Mouse (Mus musculus) heart, adult 9 months (tissue): Measurements from ENCODE around the gene Olfr148.

ENCODE experiments used
- DNase-seq, 2 experiments: peaks; one replicate each; pipeline ENCODE4 v3.0.0; 2022; ENCODE audit warnings: low spot score in 2 of 2

Gene Olfr148

DNA sequence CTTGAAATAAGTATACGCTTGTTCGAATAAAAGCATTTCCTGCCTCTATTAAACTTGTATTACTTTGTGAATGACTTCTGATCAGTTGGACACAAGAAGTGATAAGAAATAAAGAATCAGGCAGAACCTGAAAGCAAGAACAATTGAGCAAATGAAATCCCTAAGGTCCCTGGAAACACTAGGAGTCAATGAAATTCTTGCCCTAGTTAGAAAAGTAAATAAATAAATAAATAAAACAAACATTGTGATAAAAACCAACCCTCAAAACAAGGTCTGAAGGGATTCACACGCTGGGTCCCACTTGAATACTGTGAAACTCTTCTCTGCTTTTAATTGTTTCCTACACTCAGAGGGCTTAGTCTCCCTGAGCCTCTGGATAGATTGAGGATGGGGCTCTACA lies at the start of gene Olfr148:
Olfr148 (plus strand) TSS at position 301 of the 400 bp plus-strand sequence.
- DNase-seq, result no peak

DNA sequence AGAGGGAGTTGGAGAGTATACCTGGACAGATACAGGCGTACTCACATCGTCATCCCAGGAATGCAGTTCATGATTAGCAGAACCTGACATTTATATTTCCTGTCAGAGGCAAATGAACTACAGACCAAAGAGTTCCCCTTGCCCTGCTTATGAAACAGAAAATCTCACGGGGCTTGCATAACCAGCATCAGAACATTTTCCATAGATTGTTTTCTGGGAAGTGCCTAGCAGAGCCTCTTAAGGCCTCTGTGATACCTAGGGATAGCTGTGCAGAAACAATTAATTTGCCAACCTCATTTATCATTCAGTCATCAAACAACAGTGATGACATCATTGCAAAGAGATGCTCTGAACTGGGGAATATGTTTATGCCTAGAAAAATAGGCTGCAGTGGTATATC lies 35.0 kb upstream of the Olfr148 start, which contains the start of gene Olfr959:
Olfr959 (minus strand) TSS at position 101 of the 400 bp plus-strand sequence.
- DNase-seq, result no peak

DNA sequence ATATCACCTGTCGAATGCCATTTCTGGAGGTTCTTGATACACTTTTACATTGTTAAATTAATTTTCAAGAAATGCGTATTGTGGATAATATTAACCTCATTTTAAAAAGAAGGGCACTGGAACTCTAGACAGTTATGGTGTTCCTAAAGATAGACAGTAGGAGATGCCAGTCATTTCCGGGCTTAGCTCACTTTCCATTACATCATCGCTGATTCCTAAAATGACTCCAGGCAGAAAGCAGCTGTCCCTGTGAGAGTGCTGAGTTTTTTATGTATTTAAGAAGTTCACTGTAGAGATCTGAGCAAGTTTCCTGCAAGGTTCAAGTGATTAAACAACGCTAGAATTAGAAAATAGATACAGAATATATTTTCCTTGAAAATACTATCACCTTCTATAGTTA lies 33.4 kb upstream of the Olfr148 start:
- DNase-seq, result peak in 1 of 2 experiments; percentile 3

DNA sequence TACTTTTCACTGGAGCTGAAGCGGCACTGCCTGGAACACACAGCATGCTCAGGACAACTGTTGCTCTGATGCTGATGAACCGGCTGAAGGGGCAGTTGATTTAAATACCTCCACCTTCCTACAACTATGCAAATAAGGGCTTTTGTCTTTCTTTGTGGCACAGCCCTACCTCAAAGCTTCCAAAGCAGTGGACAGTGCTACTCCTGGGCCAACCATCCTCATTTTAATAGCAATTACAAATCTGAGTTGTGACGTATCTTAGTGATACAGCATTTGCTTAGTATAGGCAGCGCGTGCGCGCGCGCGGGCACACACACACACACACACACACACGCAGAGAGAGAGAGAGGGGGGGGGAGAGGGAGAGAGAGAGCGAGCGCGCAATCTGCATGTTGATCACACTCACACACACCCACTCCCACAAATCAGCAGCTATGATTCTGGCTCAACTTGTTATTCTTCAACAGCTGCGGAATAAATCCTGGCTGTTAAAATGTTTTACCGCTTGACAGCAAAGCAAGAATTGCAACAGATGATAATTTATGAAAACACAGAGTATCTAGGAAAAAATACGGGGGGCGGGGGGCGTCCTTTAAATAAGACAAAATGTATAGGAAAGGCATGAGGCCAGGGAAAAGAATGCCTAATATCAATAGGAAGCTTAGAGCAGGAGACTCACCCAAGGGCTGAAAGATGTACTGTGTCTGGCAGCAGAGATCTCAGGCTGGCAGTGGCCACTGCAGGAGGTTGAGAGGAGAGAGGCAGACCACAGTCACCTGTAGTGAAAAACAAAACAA lies 7.7 kb upstream of the Olfr148 start:
- no peak for DNase-seq

DNA sequence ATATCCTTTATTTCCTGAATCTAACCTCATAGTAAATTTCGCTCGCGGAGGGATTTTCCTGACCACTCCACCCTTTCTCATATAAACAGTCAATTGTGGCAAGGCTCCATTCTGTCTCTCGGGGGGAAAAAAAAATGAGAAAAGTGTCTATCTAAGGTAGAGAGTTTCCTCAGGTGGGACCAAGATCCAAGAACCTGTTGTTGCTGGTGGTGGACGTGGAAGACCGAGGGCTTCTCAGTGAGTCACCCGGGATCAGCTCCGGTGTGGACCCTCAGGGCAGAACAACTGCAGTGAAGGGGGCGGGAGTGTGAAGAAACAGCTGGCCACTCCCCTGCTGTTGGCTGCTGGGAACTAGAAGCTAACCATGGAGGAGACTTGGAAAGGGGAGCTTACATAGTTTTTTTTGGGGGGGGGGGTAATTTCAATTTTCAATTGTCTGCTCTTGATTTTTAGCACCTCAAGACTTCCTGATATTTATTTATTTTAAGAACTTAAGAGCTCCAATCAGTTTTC lies 7.1 kb upstream of the Olfr148 start:
- peak in 1 of 2 experiments; percentile 2 for DNase-seq

DNA sequence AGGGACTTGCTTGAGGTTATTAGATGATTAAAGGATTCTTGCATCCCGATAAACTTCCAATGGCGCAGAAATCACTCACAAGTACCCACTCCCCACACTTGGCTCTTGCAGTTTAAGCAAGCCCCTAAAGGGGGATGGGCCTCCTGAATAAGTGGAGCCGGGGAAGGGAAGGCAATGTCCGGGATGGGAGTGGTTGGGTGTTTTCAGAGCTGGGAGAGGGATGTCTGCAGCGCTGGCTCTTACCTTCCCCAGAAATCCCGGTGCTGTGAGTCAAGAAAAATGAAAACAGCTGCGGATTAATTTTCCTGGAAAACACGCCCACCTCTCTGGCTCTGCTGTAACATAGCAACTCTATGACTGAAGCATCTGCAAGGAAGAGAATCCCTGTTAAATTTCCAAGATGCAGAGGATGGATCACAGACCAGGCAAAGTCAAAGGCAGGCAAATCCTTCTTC lies 6.4 kb upstream of the Olfr148 start, which contains the start of gene AW551984:
AW551984 (minus strand) TSS at position 405 of the 455 bp plus-strand sequence.
- no peak for DNase-seq

DNA sequence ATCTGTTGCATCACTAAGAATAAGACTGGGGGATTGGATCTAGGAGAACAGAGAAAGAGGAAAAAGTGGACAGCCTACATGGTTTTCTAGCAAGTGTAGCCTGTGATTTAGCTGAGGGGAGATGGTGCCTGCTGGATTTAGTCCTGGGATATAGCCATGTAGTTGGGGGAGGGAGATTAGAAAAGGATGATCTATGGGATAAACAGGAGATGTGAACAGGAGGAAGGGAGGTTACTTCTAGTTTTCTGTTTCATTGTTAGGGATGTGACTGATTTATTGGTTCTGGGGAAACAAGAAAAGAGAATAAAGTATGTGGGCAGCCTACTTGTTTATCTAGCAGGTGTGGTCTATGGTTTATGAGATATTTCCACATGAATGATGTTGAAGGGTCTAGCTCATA lies 2.0 kb upstream of the Olfr148 start:
- DNase-seq, result no peak

DNA sequence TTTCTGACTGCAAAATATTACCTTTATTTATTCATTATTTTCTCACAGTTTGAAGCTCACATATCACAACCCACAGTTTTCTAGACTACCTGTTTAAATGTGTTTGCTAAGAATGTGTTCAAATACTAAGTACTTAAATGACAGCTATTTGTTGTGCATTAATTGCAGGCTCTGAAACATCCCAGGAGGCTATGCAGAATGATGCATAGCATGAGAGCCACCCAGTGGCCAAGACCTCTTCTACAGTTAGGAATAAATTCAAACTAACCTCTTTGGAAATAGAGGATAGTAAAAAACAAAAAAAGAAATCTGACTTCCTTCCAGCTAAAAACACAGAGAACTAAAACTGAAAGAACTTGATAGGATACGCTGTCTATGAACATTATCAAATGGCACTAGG lies 1.5 kb downstream of the Olfr148 start:
- DNase-seq, result no peak

DNA sequence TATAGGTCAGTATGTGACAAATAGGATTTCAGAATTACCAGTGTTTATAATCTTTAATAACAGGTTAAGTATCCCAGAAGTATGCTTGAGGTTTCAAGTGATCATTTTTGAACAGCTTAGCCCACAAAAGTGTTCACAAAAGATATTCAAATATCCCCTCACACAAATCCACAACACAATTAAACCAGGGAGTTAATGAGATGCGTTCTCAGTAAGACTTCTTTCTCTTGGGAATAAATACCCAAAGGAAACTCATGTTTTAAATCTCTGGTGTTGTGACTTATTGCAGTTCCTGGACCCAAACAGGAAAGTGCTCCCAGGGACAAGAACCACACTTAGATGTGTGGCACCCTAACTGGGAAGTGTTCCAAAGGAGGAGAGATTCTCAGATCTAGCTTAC lies 10.6 kb downstream of the Olfr148 start, which contains the start of gene Olfr960:
Olfr960 (plus strand) TSS at position 301 of the 400 bp plus-strand sequence.
- no peak for DNase-seq

DNA sequence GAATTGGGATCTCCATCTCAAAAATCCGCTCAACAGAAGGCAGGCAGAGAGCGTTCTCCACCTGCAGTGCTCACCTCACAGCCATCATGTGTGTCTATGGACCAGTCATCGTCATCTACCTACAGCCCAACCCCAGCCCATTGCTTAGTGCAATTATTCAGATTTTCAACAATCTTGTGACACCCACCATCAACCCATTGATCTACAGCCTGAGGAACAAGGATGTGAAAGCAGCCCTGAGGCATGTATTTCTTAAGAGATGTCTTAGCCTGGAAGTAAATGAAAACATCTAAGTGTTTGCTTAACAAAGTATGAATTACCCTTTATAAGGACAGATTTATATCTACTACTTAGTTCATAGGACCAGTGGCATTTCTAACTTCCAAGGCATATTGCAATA lies 13.3 kb downstream of the Olfr148 start:
- DNase-seq, result no peak

DNA sequence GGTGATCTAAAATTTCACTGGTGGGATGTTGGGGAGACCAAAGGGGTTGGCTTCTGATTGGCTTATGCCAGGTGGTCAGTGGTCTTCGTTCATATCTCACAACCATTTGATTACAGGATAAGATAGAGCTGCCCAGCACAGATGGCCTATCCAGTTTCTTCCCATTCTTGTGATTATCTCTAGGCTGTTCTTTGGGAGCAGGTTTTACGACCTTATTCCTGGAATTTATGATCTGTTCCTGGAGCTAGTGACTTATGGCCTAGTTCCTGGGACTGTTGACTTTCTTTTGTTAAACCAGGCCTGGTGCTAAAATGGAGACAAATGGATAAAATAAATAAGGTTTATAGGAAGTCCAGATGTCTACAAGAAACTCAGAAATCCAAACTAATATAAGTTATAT lies 14.3 kb downstream of the Olfr148 start:
- DNase-seq, result no peak

DNA sequence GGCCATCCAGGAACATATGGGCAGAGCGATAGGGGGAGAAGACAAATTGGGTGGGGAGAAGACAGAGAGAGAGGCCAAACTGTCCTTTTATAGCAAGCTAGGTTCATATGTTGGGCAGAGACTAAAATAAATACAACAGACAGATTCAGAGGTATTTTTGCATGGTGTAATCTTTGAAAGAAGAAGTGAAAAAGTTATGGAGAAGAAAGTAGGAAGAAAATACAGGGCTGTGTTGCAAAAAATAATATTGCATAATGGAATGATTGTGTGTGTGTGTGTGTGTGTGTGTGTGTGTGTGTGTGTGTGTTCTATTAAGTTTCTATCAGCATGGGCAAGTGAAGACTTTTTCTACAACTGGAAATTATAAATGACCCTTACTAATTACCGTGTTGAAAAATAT lies 18.6 kb downstream of the Olfr148 start:
- DNase-seq, result no peak

DNA sequence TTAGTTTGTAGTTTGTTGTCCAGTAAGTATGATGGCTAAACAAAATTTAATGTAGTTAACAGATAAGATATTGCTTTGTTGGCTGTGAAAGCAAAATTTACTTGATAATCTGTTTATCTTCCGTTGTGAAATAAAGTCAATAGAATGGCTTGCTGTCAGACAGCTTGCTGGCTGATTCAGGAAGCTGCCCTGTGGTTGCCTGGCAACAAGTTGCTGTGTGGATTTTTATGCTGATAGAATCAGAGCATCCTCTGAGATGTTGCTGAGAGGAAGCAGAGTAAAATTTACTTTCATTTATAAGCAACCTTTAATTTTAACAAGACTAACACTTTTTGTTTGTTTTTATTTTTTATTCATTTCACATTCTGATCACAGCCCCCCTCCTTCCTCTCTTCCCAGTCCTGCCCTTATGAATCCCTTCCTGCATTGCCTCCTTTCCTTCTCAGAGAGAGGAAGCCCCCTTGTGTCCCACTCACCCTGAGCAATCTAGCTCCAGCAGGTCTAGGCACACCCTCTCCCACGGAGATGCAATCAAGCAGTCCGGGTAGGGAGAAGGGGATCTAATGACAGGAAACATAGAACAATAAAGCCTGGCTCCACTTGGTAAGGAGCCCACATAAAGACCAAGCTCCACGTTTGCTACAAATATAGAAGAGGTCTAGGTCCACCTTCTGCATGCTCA lies 23.6 kb downstream of the Olfr148 start:
- DNase-seq, result no peak

DNA sequence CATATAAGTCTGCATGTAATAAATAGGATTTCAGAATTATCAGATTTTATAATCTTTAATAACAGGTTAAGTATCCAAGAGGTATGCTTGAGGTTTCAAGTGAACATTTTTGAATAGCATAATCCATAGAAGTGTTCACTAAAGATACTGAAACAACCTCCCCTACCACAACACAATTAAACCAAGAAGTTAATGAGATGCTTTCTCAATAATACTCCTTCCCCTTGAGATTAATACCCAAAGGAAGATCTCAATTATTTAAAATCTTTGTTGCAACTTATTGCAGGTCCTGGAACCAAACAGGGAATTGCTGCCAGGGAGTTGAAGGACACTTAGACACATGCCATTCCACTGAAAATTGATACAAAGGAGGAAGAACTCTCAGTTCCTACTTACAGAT lies 34.3 kb downstream of the Olfr148 start, which contains the start of gene Olfr961:
Olfr961 (plus strand) TSS at position 301 of the 400 bp plus-strand sequence.
- DNase-seq, result no peak

DNA sequence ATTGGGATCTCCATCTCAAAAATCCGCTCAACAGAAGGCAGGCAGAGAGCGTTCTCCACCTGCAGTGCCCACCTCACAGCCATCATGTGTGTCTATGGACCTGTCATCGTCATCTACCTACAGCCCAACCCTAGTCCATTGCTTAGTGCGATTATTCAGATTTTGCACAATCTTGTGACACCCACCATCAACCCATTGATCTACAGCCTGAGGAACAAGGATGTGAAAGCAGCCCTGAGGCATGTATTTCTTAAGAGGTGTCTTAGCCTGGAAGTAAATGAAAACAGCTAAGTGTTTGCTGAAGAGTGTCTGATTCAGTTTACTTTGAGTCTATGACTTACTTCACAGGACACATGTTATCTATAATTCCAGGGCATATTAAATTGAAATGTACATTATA lies 36.9 kb downstream of the Olfr148 start:
- no peak for DNase-seq

DNA sequence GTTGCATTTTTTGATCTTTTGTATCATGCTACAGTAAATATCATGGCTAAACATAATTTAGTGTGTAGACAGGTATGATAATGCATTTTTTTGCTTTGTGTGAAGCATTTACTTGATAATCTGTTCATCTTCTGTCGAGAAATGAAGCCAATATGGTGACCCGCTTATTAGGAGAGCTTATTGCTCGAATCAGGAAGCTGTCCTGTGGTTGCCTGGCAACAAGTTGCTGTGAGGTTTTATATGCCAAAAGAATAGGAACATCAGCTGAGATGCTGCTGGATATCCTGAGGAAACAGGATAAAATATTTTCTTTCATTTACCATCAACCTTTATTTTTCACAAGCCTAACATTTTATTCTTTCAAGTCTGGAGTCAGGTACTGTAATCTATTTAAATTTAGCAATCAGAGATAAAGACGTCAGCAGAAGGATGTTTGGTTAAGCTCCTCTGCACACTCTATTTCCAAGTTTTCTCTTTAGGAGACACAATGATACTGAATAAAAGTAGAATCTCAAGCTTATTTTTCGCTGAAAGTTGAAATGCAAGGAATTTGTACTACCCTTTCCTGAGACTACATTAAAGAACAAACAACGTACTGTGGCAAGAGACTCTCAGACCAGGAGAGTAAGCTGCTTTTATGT lies 44.4 kb downstream of the Olfr148 start:
- no peak for DNase-seq
